ENCODE assay signal across 9 mouse cellular contexts in the genomic region with DNA sequence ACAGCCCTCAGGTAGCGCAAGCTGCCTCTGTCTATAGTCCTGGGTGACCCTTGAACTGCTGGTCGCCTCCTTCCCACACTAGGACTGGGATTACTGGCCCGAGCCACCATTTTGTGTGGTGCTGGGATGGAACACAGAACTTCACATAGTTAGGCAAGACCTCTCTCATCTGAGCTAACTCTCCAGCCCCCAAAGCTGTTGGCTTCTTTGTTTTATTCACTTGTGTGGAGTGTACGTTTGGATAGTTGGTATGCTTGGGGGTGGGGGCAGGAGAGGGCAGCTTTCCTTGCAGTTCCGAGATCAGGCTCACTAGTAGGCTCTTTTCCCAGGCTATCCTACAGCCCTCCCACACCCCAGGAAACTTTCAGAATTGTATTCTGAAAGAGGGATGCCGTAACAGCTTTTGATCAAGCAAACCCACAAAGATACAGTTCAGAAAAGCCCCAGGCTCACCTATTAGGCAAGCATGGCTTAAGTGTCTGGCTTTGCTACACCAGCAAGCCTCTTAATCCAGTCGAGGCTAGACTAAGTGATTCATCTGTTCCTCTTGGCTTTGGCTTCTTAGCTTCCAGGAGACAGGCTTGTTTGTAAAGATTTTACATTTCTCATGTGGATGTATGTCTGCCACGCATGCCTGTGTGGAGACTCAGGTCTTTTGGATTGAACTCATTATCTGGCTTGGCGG. TPM values are rescaled to one million over a fixed set of nuclear protein-coding genes. Genes with fewer than 3 reads are reported as not detected.
DNase-seq lines count a peak whose midpoint lies in the region; ATAC-seq lines count a peak whose summit lies in the region.
"Had no signal": no experiment of that assay in that cellular context is flagged by ENCODE, and none has a peak within 500 bp of the region (broad histone marks: within the 10 kb centered on the region; RNA-seq: fewer than 3 reads in every experiment).

No protein-coding gene starts in this region.

- H3K36me3 ChIP-seq in midbrain, embryonic 10.5 days: peaks cover 31% of the 10 kb centered on the region
- no peaks in the 10 kb centered on the region for H3K36me3 ChIP-seq in midbrain, embryonic 15.5 days (replicated peaks)
- H3K36me3 ChIP-seq in embryonic facial prominence, embryonic 14.5 days (ENCODE audit: control insufficient read depth, insufficient read depth, low read length): peaks cover 25% of the 10 kb centered on the region
- H3K36me3 ChIP-seq in intestine, embryonic 15.5 days: peaks cover 11% of the 10 kb centered on the region
- H3K36me3 ChIP-seq in neural tube, embryonic 15.5 days: no peaks in the 10 kb centered on the region

- H3K27ac ChIP-seq in midbrain, embryonic 10.5 days (replicated peaks): no peak overlapping the region
- no peak overlapping the region for H3K27ac ChIP-seq in midbrain, embryonic 15.5 days
- H3K27ac ChIP-seq in embryonic facial prominence, embryonic 14.5 days (replicated peaks; ENCODE audit: low read depth, low read length): no peak overlapping the region
- H3K27ac ChIP-seq in intestine, embryonic 15.5 days: no peak overlapping the region
- H3K27ac ChIP-seq in neural tube, embryonic 15.5 days (replicated peaks): no peak overlapping the region

- H3K4me1 ChIP-seq in midbrain, embryonic 10.5 days: peaks cover 44% of the 10 kb centered on the region
- peaks cover 23% of the 10 kb centered on the region for H3K4me1 ChIP-seq in midbrain, embryonic 15.5 days
- H3K4me1 ChIP-seq in embryonic facial prominence, embryonic 14.5 days (ENCODE audit: control insufficient read depth, insufficient read depth, low read length): peaks cover 25% of the 10 kb centered on the region
- H3K4me1 ChIP-seq in intestine, embryonic 15.5 days (replicated peaks): peaks cover 26% of the 10 kb centered on the region; the same call in 1 of the 2 replicates
- H3K4me1 ChIP-seq in neural tube, embryonic 15.5 days: peaks cover 18% of the 10 kb centered on the region

- H3K9ac ChIP-seq in midbrain, embryonic 15.5 days: no peak overlapping the region
- H3K9ac ChIP-seq in embryonic facial prominence, embryonic 14.5 days (ENCODE audit: low read depth, low read length): no peak overlapping the region
- peak overlapping the region; percentile 6; the same call in 1 of the 2 replicates for H3K9ac ChIP-seq in intestine, embryonic 15.5 days
- H3K9ac ChIP-seq in neural tube, embryonic 15.5 days (replicated peaks): no peak overlapping the region

- WGBS in midbrain, embryonic 10.5 days: 82% methylated on average over 9 of the region's 9 CpGs
- WGBS in midbrain, embryonic 15.5 days: 72% methylated on average over 9 of the region's 9 CpGs
- 66% methylated on average over 9 of the region's 9 CpGs for WGBS in embryonic facial prominence, embryonic 14.5 days
- WGBS in intestine, embryonic 15.5 days: 55% methylated on average over 9 of the region's 9 CpGs
- 84% methylated on average over 9 of the region's 9 CpGs for WGBS in neural tube, embryonic 15.5 days

- peak overlapping the region; percentile 64 for H3K4me3 ChIP-seq in midbrain, embryonic 10.5 days
- H3K4me3 ChIP-seq in midbrain, embryonic 15.5 days: no peak overlapping the region
- peak overlapping the region; percentile 58 for H3K4me3 ChIP-seq in embryonic facial prominence, embryonic 14.5 days (ENCODE audit: low read depth, low read length)
- H3K4me3 ChIP-seq in intestine, embryonic 15.5 days (replicated peaks): peak overlapping the region; percentile 61
- H3K4me3 ChIP-seq in neural tube, embryonic 15.5 days (replicated peaks): no peak overlapping the region

- no peaks in the 10 kb centered on the region for H3K9me3 ChIP-seq in midbrain, embryonic 10.5 days (replicated peaks)
- H3K9me3 ChIP-seq in midbrain, embryonic 15.5 days: no peaks in the 10 kb centered on the region
- H3K9me3 ChIP-seq in embryonic facial prominence, embryonic 14.5 days (ENCODE audit: control insufficient read depth, low read length): no peaks in the 10 kb centered on the region
- no peaks in the 10 kb centered on the region for H3K9me3 ChIP-seq in intestine, embryonic 15.5 days
- no peaks in the 10 kb centered on the region for H3K9me3 ChIP-seq in neural tube, embryonic 15.5 days (replicated peaks)

- no peak overlapping the region for H3K4me2 ChIP-seq in midbrain, embryonic 15.5 days
- peak overlapping the region; percentile 80 for H3K4me2 ChIP-seq in embryonic facial prominence, embryonic 14.5 days (ENCODE audit: low read depth, low read length)
- H3K4me2 ChIP-seq in intestine, embryonic 15.5 days (replicated peaks): peak overlapping the region; percentile 78
- peak overlapping the region; percentile 19 for H3K4me2 ChIP-seq in neural tube, embryonic 15.5 days

- no peak for DNase-seq in midbrain, embryonic 10.5 days (ENCODE audit: low spot score)
- no peak for DNase-seq in embryonic facial prominence, embryonic 14.5 days (ENCODE audit: low spot score)
- DNase-seq in layer of hippocampus, postnatal 14 days (ENCODE audit: low spot score in 2 of 2): no peak
- no peak for DNase-seq in cerebellum, adult 11 months
- no peak for DNase-seq in adipocyte (ENCODE audit: low spot score)

- peaks cover 24% of the 10 kb centered on the region for H3K27me3 ChIP-seq in midbrain, embryonic 10.5 days (ENCODE audit: low read depth, poor library complexity, severe bottlenecking)
- H3K27me3 ChIP-seq in midbrain, embryonic 15.5 days (replicated peaks): peaks cover 3% of the 10 kb centered on the region; the same call in 1 of the 2 replicates
- H3K27me3 ChIP-seq in embryonic facial prominence, embryonic 14.5 days (replicated peaks; ENCODE audit: control insufficient read depth, insufficient read depth, low read length): no peaks in the 10 kb centered on the region
- H3K27me3 ChIP-seq in intestine, embryonic 15.5 days (replicated peaks): no peaks in the 10 kb centered on the region
- peaks cover 20% of the 10 kb centered on the region for H3K27me3 ChIP-seq in neural tube, embryonic 15.5 days (replicated peaks)

- ATAC-seq in midbrain, embryonic 15.5 days (replicated peaks): no peak
- no peak for ATAC-seq in embryonic facial prominence, embryonic 14.5 days (ENCODE audit: low read depth)
- no peak for ATAC-seq in intestine, embryonic 15.5 days
- ATAC-seq in neural tube, embryonic 15.5 days (ENCODE audit: low FRiP score): no peak

RNA-seq across cellular contexts. Expression of a gene that starts 2.5 kb away (rescaled TPM):
- polyA plus RNA-seq in midbrain, embryonic 10.5 days (2016; fragmentation: Nextera tagmentation; extraction: Ambion mirVana): 118 and 129 TPM in 2 replicates
- 16.4 and 20.5 TPM in 2 replicates for polyA plus RNA-seq in midbrain, embryonic 15.5 days (2015; fragmentation: Nextera tagmentation; extraction: Ambion mirVana)
- 133 and 149 TPM in 2 replicates for polyA plus RNA-seq in embryonic facial prominence, embryonic 14.5 days (2014; fragmentation: Nextera tagmentation; extraction: Ambion mirVana)
- 253 and 271 TPM in 2 replicates for polyA plus RNA-seq in intestine, embryonic 15.5 days (2015; fragmentation: Nextera tagmentation; extraction: Ambion mirVana)
- polyA plus RNA-seq in neural tube, embryonic 15.5 days (2015; fragmentation: Nextera tagmentation; extraction: Ambion mirVana): 12.4 and 52.6 TPM in 2 replicates
- 100 to 1,000 TPM; 119 to 162 TPM for total RNA-seq in layer of hippocampus, postnatal 14 days (2021)

RNA-seq across cellular contexts. Expression of a gene that starts 22.8 kb away (rescaled TPM):
- 3.3 and 4.2 TPM in 2 replicates for polyA plus RNA-seq in midbrain, embryonic 10.5 days (2016; fragmentation: Nextera tagmentation; extraction: Ambion mirVana)
- 5.7 and 10.3 TPM in 2 replicates for polyA plus RNA-seq in midbrain, embryonic 15.5 days (2015; fragmentation: Nextera tagmentation; extraction: Ambion mirVana)
- polyA plus RNA-seq in embryonic facial prominence, embryonic 14.5 days (2014; fragmentation: Nextera tagmentation; extraction: Ambion mirVana): 66.3 and 71.0 TPM in 2 replicates
- polyA plus RNA-seq in intestine, embryonic 15.5 days (2015; fragmentation: Nextera tagmentation; extraction: Ambion mirVana): 46.9 and 48.1 TPM in 2 replicates
- 185 and 209 TPM in 2 replicates for polyA plus RNA-seq in neural tube, embryonic 15.5 days (2015; fragmentation: Nextera tagmentation; extraction: Ambion mirVana)
- total RNA-seq in layer of hippocampus, postnatal 14 days (2021): 1 to 10 TPM; 3.7 to 5.1 TPM
- total RNA-seq: hematopoietic stem cell, adult 5-6 weeks had no signal

RNA-seq across cellular contexts. Expression of a gene that starts 42.2 kb away (rescaled TPM):
- 47.5 and 50.2 TPM in 2 replicates for polyA plus RNA-seq in midbrain, embryonic 10.5 days (2016; fragmentation: Nextera tagmentation; extraction: Ambion mirVana)
- 4.9 and 6.6 TPM in 2 replicates for polyA plus RNA-seq in midbrain, embryonic 15.5 days (2015; fragmentation: Nextera tagmentation; extraction: Ambion mirVana)
- 15.3 and 24.4 TPM in 2 replicates for polyA plus RNA-seq in embryonic facial prominence, embryonic 14.5 days (2014; fragmentation: Nextera tagmentation; extraction: Ambion mirVana)
- polyA plus RNA-seq in intestine, embryonic 15.5 days (2015; fragmentation: Nextera tagmentation; extraction: Ambion mirVana): 24.7 and 25.4 TPM in 2 replicates
- polyA plus RNA-seq in neural tube, embryonic 15.5 days (2015; fragmentation: Nextera tagmentation; extraction: Ambion mirVana): 4.6 and 10.3 TPM in 2 replicates
- total RNA-seq in layer of hippocampus, postnatal 14 days (2021): 1 to 10 TPM; 1.2 to 2.6 TPM

RNA-seq across cellular contexts. Expression of a gene that starts 55.4 kb away (rescaled TPM):
- polyA plus RNA-seq in midbrain, embryonic 10.5 days (2016; fragmentation: Nextera tagmentation; extraction: Ambion mirVana): 0.21 and 2.3 TPM in 2 replicates
- 12.4 and 15.3 TPM in 2 replicates for polyA plus RNA-seq in midbrain, embryonic 15.5 days (2015; fragmentation: Nextera tagmentation; extraction: Ambion mirVana)
- 0.11 and 0.13 TPM in 2 replicates for polyA plus RNA-seq in embryonic facial prominence, embryonic 14.5 days (2014; fragmentation: Nextera tagmentation; extraction: Ambion mirVana)
- polyA plus RNA-seq in intestine, embryonic 15.5 days (2015; fragmentation: Nextera tagmentation; extraction: Ambion mirVana): 0.09 TPM in 1 of 2 replicates, not detected in the other
- polyA plus RNA-seq in neural tube, embryonic 15.5 days (2015; fragmentation: Nextera tagmentation; extraction: Ambion mirVana): 2.4 and 3.6 TPM in 2 replicates
- under 1 TPM in 1 of 2 experiments, not detected in 1; 0.44 TPM for total RNA-seq in layer of hippocampus, postnatal 14 days (2021)
- total RNA-seq: hematopoietic stem cell, adult 5-6 weeks had no signal

Comparison
In these comparisons a context has a peak if more than half of its experiments do, and no peak if none do; other contexts are left out.
1. H3K4me3 ChIP-seq: peak in midbrain, embryonic 10.5 days (single experiment), embryonic facial prominence, embryonic 14.5 days (single experiment) and intestine, embryonic 15.5 days (single experiment); none in midbrain, embryonic 15.5 days (single experiment) and neural tube, embryonic 15.5 days (single experiment).